Comparison of ENCODE assay signal across 8 mouse cellular contexts in genomic region chr2:138265356-138266005, GRCm38 (mm10). TPM values are rescaled to one million over a fixed set of nuclear protein-coding genes. Genes with fewer than 3 reads are reported as not detected.
DNase-seq lines count a peak whose midpoint lies in the region; ATAC-seq and TF ChIP-seq lines count a peak whose summit lies in the region.

No protein-coding gene starts in this region.

- no peak for TF ChIP-seq CTCF in liver, postnatal 0 days (IDR thresholded peaks at IDR 0.05; ENCODE audit: low read depth)
- TF ChIP-seq CTCF in hindbrain, postnatal 0 days (IDR thresholded peaks at IDR 0.05; ENCODE audit: low read depth), result no peak

- no peak for DNase-seq in liver, embryonic 11.5 days (ENCODE audit: low spot score)
- no peak for DNase-seq in liver, postnatal 0 days
- DNase-seq in cerebellum, postnatal 25 days, result peak; percentile 57
- DNase-seq in hindbrain, postnatal 0 days (ENCODE audit: low spot score), result no peak
- no peak for DNase-seq in B cell, adult 2 months
- DNase-seq in testis, postnatal 14 days (ENCODE audit: low spot score), result no peak
- no peak for DNase-seq in urinary bladder, postnatal 4 days (ENCODE audit: low spot score in 2 of 2)

- H3K27me3 ChIP-seq in liver, embryonic 11.5 days (replicated peaks; ENCODE audit: control insufficient read depth, insufficient read depth, low read length), result no peaks in the 10 kb centered on the region
- no peaks in the 10 kb centered on the region for H3K27me3 ChIP-seq in liver, postnatal 0 days (ENCODE audit: insufficient read depth, low read length)
- H3K27me3 ChIP-seq in hindbrain, postnatal 0 days (ENCODE audit: insufficient read depth, low read length), result no peaks in the 10 kb centered on the region

- H3K9me3 ChIP-seq in liver, embryonic 11.5 days (ENCODE audit: control insufficient read depth, low read length), result no peaks in the 10 kb centered on the region
- H3K9me3 ChIP-seq in liver, postnatal 0 days (ENCODE audit: low read length), result no peaks in the 10 kb centered on the region
- H3K9me3 ChIP-seq in hindbrain, postnatal 0 days (ENCODE audit: low read length), result no peaks in the 10 kb centered on the region

- H3K4me3 ChIP-seq in liver, embryonic 11.5 days (ENCODE audit: low read depth, low read length), result no peak overlapping the region
- no peak overlapping the region for H3K4me3 ChIP-seq in liver, postnatal 0 days (ENCODE audit: low read depth, low read length)
- H3K4me3 ChIP-seq in hindbrain, postnatal 0 days (ENCODE audit: low read length), result no peak overlapping the region

- no peak overlapping the region for H3K9ac ChIP-seq in liver, embryonic 11.5 days (ENCODE audit: low read depth, low read length)
- H3K9ac ChIP-seq in liver, postnatal 0 days (replicated peaks), result no peak overlapping the region
- no peak overlapping the region for H3K9ac ChIP-seq in hindbrain, postnatal 0 days (replicated peaks; ENCODE audit: low read length)

- H3K4me2 ChIP-seq in liver, embryonic 11.5 days, result peak overlapping the region; percentile 39
- no peak overlapping the region for H3K4me2 ChIP-seq in liver, postnatal 0 days (ENCODE audit: low read depth, low read length)
- peak overlapping the region; percentile 23 for H3K4me2 ChIP-seq in hindbrain, postnatal 0 days (ENCODE audit: low read depth, low read length)

- no peak; the same call in 1 of the 2 replicates for ATAC-seq in liver, embryonic 11.5 days (replicated peaks; ENCODE audit: low FRiP score)
- no peak for ATAC-seq in liver, postnatal 0 days
- ATAC-seq in hindbrain, postnatal 0 days, result peak; percentile 67
- ATAC-seq in megakaryocyte progenitor cell, adult 5-6 weeks (replicated peaks; ENCODE audit: poor library complexity), result peak; percentile 69

- 20% methylated on average over 13 of the region's 13 CpGs for WGBS in liver, embryonic 11.5 days
- WGBS in liver, postnatal 0 days (ENCODE audit: insufficient replicate concordance), result 26% methylated on average over 13 of the region's 13 CpGs
- 25% methylated on average over 13 of the region's 13 CpGs for WGBS in hindbrain, postnatal 0 days

- no peak overlapping the region for H3K27ac ChIP-seq in liver, embryonic 11.5 days (ENCODE audit: low read depth, low read length)
- no peak overlapping the region for H3K27ac ChIP-seq in liver, postnatal 0 days (ENCODE audit: low read depth)
- peak overlapping the region; percentile 41; the same call in 1 of the 2 replicates for H3K27ac ChIP-seq in hindbrain, postnatal 0 days

- peaks cover 17% of the 10 kb centered on the region; the same call in 1 of the 2 replicates for H3K4me1 ChIP-seq in liver, embryonic 11.5 days (replicated peaks; ENCODE audit: control insufficient read depth, insufficient read depth, low read length)
- peaks cover 15% of the 10 kb centered on the region for H3K4me1 ChIP-seq in liver, postnatal 0 days (ENCODE audit: insufficient read depth)
- peaks cover 25% of the 10 kb centered on the region for H3K4me1 ChIP-seq in hindbrain, postnatal 0 days (ENCODE audit: insufficient read depth, low read length)

- no peak for TF ChIP-seq EP300 in liver, postnatal 0 days (IDR thresholded peaks at IDR 0.05; ENCODE audit: low read depth)

- H3K36me3 ChIP-seq in liver, embryonic 11.5 days (ENCODE audit: control insufficient read depth, insufficient read depth, low read length), result no peaks in the 10 kb centered on the region
- H3K36me3 ChIP-seq in liver, postnatal 0 days (replicated peaks; ENCODE audit: insufficient read depth, low read length), result no peaks in the 10 kb centered on the region
- no peaks in the 10 kb centered on the region for H3K36me3 ChIP-seq in hindbrain, postnatal 0 days (ENCODE audit: insufficient read depth, low read length)

RNA-seq across cellular contexts. Expression of gene Btbd3, which starts 9.1 kb away (rescaled TPM):
- polyA plus RNA-seq in liver, embryonic 11.5 days (2014; fragmentation: Nextera tagmentation; extraction: Ambion mirVana), result 8.2 and 8.8 TPM in 2 replicates
- 2.0 and 2.2 TPM in 2 replicates for polyA plus RNA-seq in liver, postnatal 0 days (2015; fragmentation: Nextera tagmentation; extraction: Ambion mirVana)
- total RNA-seq in hindbrain, postnatal 0 days (2014; rRNA removed), result 59.9 and 63.1 TPM in 2 replicates
- 37.4 and 39.4 TPM in 2 replicates for polyA plus RNA-seq in hindbrain, postnatal 0 days (2015; fragmentation: Nextera tagmentation; extraction: Ambion mirVana)
- total RNA-seq in megakaryocyte progenitor cell, adult 5-6 weeks (2015), result 3.2 and 3.4 TPM in 2 replicates
- 2.0 and 2.3 TPM in 2 replicates for total RNA-seq in megakaryocyte progenitor cell, adult 5-6 weeks (2017)

Comparison
In these comparisons a context has a peak if more than half of its experiments do, and no peak if none do; other contexts are left out.
1. ATAC-seq: peak in hindbrain, postnatal 0 days (single experiment) and megakaryocyte progenitor cell, adult 5-6 weeks (single experiment); none in liver, embryonic 11.5 days (single experiment) and liver, postnatal 0 days (single experiment).
2. DNase-seq: peak in cerebellum, postnatal 25 days (2 of 2); none in liver, embryonic 11.5 days (single experiment), liver, postnatal 0 days (single experiment), hindbrain, postnatal 0 days (single experiment), B cell, adult 2 months (0 of 2), testis, postnatal 14 days (single experiment) and urinary bladder, postnatal 4 days (0 of 2).